Mouse (Mus musculus) ovary, postnatal 14 days (tissue): ENCODE measurements at regions not wholly inside any gene's neighbourhood (a gene's known extent, or its start where the extent isn't known, plus 50 kb on each side); places are given as distances from the start of the nearest gene placed in this dataset.
A peak's percentile ranks its signal among the peaks of the same experiment; 100 is the strongest.
"Not testable (repeated sequence)": the region's sequence is repeated elsewhere in the genome, so short reads cannot be mapped to it uniquely, and the experiment has no call there.

ENCODE experiments used
- DNase-seq: peaks from one replicate; pipeline ENCODE4 v3.0.0; 2022; ENCODE audit warnings: low spot score

DNA sequence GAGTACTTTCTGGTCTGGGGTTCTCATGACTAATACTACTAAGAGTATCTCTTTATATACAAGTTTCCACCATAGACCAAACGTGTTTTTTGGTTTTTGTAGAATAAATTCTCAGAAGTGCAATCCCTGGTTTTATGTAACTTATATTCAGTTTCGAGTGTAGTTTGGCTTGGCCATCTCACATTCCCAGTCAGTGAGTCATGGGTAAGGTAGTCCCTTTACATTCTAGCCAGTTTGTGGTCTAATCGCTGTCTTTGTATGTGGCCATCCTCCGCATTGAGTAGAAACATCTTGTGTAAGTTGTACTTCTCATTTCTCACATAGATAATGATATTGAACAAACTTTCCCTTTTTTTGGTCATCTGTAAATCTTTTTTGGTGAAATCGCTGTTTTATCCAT is 88.3 kb downstream of the Anxa5 start:
- DNase-seq: no peak

DNA sequence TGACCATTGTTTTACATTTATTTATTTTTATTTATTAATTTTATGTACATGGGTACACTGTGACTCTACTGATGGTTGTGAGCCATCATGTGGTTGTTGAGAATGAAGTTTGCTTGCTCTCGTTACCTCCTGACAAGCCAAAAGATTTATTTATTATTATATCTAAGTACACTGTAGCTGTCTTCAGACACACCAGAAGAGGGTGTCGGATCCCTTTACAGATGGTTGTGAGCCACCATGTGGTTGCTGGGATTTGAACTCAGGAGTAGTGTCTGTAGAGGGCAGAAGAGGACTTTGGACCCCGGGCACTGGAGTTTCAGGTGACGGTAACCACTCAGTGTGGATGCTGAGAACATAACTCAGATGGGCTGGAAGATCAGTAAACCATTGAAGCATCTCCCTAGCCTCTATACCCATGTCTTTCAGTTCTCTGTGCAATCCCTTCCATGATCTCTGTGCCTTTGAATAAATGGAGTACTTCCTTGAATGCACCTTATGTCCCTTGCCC is 92.2 kb downstream of the Anxa5 start:
- no peak for DNase-seq

DNA sequence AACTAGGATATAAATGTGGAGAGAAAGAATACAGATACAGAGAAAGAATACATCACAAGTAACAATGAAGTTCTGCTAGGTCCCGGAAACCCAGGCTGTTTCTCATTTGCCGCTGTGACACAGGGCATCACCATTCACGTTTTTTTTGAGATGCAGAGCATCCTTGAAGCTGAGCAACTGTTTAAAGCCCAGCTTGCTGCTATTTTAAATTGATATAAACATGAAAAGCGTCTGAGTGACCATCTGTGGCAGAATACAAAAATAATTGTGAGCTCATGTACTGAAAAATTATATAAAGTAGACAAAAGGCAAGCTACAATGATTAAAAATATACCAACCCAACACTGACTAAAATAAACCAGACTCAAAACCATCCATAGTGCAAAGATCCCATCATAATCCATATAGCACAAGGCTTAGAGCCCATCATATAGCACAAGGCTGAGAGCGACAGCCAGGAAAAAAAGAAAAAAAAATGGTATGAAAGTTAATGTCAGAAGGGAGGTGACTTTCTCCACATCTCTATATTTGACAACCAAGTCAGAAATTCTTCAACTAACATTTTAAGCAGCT is 94.0 kb downstream of the Anxa5 start:
- no peak for DNase-seq

DNA sequence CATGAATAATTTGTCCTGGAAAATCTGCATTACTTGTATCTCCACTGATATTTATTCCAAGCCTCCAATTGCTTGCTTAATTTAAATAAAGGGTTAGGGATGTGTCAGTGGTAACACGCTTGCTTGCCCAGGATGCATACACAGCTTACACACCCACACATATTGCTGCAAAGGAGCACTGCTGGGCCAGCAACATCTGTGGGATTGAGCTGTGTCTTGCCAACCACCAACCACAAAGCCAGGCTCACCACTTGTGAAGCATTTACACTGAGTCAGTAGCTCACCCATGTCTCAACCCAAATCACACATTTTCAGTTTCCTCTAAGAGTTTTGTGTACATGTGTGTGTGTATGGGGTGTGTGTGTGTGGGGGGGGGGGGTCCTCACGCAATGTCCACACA is 100.0 kb downstream of the Anxa5 start:
- no peak for DNase-seq

DNA sequence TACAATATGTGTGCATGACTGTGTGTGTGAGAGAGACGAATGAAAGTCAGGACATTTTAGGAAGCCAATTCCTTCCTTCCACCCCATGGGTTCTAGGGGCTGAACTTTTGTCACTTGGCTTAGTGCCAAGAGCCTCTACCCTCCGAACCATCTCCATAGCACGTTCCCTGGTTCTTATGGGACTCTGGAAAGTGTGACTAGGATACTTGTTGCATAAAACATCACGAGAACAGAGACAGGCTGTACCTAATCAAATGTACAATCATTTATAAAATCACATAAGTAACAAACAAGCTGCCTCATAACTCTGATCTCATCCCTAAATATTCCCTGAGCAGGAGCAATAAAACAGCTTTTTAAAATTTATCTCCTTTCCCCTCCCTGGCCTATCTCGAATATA is 100.8 kb downstream of the Anxa5 start:
- DNase-seq: no peak

DNA sequence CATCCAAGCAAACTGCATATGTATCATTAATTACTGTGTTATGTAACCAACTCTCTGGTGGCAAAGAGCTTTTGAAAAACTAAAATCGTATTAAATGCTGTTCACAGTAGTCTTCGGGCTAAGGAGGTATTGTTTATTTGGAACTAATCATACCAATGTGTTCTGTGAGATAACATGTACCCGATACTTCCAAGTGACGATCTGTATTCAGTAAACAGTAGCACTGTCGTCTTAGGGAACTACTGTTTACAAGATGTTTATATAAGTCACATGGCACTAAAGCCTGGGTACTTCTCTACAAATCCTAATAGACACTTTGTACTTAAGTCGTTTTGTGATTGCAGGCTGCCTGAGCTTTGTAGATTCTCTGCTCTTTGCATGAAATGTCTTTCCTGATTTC is 114.8 kb downstream of the Anxa5 start:
- no peak for DNase-seq

DNA sequence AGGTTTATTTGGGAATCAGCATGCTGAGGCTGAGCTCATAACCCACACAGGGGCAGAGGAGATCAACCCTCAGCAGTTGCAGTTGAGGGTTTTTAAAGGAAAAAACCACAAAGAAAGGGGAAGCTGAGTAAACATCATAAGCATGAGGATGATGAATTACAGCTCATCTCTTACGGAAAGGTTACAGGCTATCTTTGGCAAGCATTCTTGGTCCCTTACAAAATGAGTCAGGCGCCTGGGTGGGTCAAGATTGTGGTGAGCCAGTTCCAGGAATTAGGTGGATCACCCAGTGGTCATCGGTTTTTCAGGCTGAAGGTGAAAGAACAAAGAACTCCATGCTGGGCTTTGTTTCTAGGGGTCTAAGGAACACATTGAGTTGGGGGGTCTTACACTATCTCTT is 121.5 kb downstream of the Anxa5 start:
- not testable (repeated sequence) for DNase-seq

DNA sequence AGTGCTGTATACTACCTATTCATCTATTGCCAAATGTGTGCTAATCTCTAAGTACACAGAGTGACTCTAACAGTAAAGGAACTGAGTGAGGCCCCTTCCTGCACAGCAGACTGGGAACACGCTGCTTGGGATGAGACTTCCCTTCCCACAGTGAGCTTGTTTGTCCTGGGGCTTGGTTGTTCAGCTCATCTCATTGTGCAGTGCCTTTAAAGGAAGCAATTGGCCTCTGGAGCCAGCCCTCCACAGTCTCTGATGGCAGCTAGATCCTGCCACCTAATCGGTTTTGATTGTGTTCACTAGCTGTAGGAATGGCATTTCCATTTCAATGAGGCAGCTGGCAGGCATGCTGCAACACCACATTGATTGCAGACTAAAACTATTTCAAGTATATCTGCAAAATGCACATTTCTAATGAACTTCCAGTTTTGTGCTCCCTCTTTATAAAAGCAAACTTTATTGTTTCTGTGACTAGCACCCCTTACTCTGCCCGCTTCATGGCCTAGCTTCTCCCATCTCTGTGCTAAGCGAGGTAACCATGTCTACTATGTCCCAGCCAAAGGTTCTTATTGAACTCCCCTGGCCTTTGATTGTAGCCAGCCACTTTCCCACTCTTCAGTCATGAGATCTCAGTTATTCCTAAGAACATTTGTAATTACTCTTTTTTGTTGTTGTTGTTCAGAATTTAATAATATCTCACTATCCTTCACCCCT is 123.5 kb downstream of the Anxa5 start:
- no peak for DNase-seq

DNA sequence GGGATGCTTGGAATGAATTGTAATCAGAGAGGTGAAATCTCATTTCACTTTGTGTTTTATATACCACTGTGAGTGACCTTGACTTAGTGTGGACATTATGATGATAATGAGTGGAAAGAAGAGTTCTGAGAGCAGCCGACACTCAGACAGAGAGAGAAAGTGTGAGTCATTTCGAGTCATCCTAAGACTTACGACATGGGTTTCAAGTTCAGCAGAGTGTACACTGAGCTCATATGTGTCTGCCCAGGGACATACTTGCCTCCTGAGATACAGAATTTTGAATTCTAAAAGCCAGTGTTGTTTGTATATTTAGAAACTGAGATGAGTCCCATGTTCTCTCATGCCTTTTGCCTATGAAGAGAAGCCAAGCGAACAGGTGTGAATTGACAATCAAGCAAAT is 126.6 kb downstream of the Anxa5 start:
- DNase-seq: no peak

DNA sequence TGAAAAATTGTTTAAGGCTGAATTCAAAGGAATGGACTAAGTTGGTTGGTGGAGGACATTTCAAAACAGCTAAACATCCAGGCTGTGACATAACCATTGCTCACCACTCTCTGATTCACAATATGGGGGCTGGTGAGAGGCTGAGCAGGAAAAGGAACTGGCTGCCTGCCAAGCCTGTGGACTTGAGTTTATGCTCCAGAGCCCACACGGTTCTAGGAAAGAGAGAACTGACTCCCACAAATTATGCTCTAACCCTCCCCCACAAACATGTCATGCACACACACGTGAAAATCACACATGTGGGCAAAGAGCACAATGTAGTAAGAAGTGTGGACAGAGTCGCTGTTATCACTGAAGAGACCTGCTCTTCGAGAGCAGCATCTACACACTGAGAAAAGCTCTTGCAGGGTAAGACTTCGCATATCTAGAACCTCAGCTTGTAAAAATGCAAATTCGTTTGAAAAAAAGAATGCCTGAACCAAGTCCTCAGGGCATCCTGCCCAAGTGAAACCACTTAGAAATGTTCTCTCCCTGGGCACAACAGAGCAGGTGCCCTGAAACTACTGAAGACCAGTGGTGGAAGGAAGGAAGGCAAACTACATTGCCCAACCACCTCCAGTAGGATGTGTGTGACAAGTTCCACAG is 118.9 kb upstream of the Qrfpr start:
- peak; percentile 5 for DNase-seq

DNA sequence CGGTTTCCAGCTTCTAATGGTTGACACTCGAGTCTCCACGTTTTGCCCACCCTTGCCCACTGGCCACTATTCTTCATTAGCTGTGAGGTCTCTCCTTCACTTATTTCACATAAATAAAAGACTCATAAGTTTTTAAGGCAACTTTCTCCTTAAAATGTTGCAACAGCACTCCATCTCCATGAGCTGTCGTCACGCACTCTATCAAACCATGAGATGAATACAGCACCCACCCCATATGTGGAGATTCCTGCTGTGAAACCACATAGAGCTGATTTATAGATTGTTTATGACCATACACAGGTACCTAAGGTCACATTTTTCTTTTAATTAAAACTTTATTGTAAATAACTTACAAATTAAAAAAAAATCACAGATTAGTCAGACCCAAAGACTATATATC is 117.5 kb upstream of the Qrfpr start:
- DNase-seq: no peak

DNA sequence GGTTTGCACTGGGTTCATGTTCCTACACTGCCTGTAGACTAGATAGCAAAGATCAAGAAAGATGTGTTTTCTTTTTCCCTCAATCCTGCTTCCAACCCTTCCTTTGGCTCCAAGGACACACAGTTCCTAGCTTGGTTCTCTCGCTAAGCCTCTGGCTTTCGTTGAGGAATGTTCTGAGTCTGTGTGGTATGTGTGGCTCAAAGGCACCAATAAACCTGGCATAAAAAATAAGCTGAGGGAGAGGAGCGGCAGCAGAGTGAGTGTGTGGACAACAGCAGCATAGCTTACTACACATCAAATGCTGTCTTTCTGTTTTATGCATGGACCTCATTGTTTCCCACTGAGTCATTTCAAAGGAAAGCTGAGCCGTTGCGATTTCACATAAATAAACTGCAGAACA is 112.2 kb upstream of the Qrfpr start:
- no peak for DNase-seq

DNA sequence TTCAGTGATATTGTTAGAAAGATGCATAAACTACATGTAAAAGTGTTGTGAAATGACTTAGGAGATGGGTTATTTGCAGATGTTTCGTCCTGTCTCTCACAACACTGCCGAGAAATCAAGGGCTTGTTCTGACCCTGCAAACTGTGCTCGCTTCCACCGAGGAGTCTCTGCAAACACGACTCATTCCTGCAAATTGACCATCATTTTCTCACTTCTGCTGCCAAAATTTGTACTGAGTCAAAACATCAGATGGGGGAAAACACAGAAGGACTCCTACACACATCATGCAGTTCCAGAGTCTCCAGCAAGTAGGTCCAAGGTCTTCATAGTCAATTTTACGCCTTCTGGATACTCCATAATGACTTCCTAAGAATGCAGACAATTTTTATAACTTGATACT is 109.9 kb upstream of the Qrfpr start:
- DNase-seq: no peak

DNA sequence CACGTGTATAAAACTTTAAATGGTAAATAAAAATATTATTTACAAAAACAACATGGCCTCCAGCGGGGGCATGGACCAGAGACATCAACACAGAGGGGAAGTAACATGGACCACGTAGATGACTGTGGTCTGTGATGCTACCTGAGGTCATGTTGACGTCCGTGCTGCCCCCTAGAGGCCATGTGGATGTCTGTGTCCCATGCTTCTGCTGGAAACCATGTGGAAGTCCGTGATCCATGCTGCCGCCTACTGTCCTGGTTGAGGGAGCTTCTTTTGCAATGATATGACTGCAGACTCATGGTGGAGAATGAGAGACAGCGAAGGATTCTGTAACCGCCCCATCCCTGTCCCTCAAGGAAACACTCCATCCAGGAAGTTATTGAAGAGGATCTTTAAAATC is 108.5 kb upstream of the Qrfpr start:
- DNase-seq: no peak

DNA sequence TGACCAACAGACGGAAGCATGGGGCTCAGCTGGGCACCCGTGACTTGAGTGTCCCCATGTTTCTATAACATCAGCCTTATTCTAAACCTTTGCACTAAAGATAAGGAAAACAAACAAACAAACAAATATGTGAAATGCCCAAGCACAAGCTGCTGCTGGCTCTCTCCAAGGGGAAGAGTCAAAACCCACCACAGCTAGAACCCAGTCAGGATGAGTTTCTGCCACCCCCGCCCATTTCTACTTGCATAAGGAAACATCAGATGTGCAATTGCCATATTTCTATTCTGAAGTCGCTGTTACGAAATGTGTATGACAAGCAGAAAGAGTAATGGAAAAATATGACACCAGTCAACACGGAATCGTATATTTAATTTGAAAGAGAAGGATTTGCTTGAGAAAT is 107.5 kb upstream of the Qrfpr start:
- no peak for DNase-seq

DNA sequence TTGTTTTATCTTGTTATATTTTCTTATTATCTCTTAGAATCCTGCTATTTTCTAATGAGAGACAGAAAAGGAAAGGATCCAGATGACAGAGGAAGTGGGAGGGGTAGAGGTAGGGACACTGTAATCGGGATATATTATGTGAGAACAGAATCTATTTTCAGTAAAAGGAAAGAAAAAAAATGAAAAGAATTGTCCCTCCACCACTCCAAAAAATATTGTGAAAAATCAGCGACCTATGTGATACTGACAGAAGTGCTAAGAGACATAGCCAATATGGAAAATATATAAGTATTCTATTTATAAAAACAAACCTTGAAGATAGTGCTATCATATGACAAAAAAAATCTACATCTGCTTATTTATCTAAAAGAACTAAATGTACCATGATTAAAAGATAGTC is 106.8 kb upstream of the Qrfpr start:
- DNase-seq: no peak

DNA sequence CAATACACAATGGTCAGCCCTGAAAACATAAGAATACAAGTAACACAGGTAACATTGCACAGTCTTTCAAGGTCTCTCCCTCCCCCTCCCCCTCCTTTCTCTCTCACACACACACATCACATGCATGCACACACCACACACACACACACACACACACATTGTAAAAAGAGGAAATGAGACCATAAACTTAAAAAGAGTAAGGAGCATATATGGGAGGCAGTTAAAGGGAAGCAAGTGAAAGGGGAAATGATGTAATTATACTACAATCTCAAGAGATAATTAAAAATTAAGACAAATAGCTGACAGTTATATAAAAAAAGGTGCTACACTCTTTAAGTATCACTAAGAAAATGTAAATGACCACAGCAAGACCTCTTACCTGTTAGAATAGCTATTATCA is 96.5 kb upstream of the Qrfpr start:
- DNase-seq: no peak

DNA sequence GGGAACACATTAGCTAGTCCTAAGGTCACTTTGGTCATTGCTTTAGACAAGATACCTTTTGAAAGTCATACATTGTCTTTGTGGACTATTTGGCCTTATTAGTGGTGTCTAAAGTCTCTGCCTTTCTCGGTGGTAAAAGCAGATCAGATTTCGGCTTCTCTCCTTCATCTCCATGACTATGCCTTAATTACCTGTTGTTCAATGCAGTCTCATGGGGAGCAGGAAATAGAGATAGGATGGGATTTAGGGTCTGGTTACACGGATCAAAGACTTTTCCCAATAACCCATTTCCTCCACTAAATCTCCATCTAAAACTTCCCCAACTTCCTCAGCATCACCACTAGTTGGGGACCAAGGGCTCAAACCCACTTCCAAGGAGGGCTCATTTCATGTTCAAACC is 89.2 kb upstream of the Qrfpr start:
- no peak for DNase-seq

DNA sequence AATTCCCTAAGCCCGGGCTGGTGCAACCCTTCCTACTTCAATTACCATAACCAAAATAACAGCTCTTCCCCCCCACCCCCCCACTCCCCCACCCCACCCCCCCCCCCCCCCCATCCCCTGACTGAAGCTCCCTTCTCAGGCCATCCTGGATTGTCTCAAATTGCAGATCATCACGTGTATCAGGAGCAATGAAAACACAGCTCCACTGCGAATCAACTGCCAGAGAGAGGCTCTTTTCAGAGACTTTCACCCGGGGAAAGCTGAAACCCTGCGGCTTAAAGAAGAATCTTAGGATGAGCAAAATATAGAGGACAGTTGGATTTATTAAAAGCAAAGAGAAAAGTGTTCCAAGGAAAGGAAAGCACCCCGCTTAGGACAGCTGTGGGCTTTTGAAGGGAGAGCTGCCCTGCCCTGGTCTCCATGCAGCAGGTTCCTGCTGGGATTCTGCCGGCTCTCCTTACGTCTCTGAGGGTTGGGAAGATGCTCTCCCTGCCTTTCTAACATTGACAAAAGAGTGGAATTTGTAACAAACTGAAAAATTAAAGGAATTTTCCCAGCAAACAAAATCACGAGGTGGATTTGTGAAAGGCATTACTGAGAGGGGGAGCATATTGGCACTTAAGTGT is 88.6 kb upstream of the Qrfpr start:
- DNase-seq: no peak

DNA sequence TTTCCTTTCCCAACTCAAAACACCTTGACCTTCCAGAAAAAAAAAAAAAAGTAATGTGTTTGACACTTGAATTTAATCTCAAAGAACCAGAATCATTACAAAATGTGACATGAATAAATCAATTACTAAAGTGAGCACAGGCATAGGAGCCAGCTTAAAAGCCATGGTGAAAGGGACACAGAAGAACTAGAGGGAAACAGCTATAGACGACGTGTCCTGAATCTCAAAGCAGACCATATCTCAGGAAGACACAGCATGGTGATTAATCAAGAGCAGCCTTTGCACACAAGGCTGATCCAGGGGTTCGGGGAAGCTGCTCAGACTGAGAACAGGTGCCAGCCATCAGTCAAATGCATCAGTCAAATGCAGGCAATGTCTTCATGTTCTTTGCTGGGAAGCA is 74.7 kb upstream of the Qrfpr start:
- DNase-seq: no peak

DNA sequence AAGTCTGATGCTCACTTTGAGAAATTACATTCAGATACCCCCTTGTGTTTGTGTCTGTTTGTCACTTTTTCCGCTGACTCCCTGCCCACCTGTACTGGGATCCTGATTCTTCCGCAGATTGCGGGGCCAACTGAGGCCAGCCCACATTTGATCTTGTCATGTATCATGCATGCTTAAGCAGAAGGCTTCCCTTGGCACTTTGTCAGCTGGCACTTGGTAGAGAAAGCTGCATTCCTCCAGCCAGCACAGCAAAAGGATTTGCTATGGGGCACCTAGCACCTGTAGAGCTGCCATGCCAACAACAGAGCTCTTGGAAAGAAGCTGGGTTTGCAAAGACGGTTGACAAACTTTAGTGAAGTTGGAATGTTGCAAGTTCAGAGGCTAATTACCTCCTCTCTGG is 69.9 kb upstream of the Qrfpr start:
- DNase-seq: no peak

DNA sequence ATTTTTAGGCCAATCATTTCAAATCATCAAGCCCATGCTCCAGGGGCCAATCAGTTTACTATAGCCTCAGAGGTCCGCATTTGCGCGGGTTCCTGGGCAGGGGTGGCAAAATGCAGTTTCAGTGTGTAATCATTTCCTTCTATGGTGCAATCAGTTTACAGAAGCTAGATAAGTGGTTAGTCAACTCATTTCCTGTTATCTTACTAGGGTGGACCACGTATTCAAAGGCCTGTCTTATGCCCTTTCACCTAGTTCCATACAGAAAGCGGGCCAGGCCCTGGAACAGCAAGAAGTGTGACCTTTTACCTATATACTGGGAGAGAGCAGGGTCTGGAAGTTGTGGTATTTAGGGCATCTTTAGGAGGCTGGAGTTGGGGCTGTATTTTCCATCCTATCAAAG is 62.0 kb upstream of the Qrfpr start:
- no peak for DNase-seq

DNA sequence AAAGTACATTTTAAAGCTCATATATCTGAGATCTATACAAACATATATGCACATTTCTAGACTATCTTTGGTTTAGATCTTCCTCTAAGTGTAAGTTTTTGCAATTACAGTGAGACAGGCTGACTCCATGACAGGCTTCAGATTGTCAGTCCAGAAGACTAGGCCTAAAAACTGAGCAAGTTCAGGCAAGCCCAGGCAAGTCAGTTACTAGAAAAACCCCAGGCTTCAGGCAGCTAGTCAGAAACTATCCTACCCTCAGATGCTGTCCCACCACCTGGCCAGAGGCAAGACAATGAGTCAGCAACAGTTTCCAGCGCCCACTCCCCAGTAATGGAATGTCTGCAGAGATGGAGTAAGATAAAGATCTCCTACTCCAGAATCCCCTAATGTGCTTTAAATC is 53.4 kb upstream of the Qrfpr start:
- no peak for DNase-seq
